Mouse (Mus musculus): ENCODE data around the gene Csmd2.

DNA sequence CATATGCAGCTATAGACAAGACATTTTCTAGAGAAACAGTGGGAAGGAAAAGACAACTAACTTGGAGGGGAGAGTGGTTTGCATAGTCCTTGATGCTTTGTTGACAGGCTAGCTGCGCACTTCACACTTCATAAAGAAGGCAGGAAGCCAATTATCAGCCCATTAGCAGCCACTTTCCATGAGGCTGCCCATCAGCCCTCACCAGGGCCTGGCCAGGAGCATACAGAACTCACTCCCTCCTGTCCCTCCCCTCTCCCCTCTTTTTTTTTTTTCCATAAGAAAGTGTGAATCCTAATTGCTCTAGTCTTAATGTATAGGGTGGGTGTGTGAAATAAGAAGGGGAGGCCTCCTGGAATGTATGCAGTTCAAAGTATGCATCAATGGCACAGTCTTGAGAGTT, 354.6 kb downstream of the Csmd2 start:
- no peak for TF ChIP-seq CTCF (IDR thresholded peaks at IDR 0.05; ENCODE audit: borderline replicate concordance, insufficient read depth, low read depth, low read length)
- TF ChIP-seq POLR2A (IDR thresholded peaks at IDR 0.05; ENCODE audit: borderline replicate concordance, insufficient read depth, low read length) = no peak
